Mouse (Mus musculus) lung, adult 18-20 months (tissue): Measurements from ENCODE around the gene Rbms3.

ENCODE experiments used
- DNase-seq, 2 experiments: peaks; one replicate each; pipeline ENCODE4 v3.0.0; 2022; ENCODE audit warnings: mixed read lengths in 2 of 2

The Rbms3 gene

GRCm38 (mm10) chr9:117250831-117251165 lies 378.9 kb downstream of the Rbms3 start:
- DNase-seq, result no peak

- no peak for DNase-seq
Observed at GRCm38 (mm10) chr9:117250036-117250830, 379.5 kb downstream of the Rbms3 start.

DNA sequence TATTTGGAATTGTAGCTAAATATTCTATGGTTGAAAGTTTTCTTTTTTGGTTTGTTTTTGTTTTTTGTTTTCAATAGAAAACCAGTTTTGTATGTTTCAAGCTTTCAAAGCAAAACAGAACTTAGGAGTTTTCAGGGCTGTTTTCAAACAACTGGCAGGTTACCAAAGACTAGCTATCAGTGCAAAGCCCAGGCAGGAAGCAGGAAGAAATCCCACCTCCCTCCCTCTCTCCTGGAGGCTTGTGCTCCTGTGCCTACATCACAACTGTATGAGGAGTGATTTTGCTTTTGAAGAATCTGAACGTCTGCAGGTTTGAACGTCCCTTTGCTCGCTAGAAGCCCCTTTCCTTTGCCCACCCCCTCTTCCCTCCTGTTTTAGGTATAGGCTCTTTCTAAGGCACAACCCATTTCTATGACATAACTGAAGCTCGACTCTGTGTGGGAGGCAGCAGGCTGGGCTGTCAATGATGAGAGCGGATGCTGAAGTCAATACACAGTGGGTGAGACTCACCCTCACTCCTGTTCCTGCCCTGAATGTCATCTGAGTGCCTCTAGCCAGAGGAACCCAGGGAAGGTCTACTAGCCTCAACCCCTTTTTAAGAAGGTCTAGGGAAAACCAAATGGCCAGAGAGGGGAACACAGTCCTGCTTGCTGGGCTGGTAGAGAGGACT lies 382.3 kb downstream of the Rbms3 start:
- no peak for DNase-seq

- DNase-seq, result no peak
Observed at GRCm38 (mm10) chr9:117246173-117246572, 383.5 kb downstream of the Rbms3 start.

- no peak for DNase-seq
Observed at GRCm38 (mm10) chr9:117243365-117243764, 386.3 kb downstream of the Rbms3 start.

DNA sequence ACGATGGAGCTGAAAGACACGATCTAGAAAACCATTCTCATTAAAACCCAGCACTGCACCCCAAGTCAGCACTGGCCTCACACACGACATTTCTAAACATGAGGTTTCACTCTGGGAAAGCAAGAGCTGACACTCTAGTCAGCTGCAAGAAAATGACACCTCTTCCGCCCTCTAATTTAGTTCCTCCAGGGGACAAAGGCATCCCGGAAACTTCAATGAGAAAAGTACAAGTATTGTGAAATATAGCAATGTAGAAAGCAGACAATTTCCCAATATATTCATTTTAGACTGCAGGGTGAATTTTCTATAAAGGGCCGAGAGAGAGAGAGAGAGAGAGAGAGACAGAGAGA lies 395.0 kb downstream of the Rbms3 start:
- DNase-seq, result peak; percentile 17 to 38

DNA sequence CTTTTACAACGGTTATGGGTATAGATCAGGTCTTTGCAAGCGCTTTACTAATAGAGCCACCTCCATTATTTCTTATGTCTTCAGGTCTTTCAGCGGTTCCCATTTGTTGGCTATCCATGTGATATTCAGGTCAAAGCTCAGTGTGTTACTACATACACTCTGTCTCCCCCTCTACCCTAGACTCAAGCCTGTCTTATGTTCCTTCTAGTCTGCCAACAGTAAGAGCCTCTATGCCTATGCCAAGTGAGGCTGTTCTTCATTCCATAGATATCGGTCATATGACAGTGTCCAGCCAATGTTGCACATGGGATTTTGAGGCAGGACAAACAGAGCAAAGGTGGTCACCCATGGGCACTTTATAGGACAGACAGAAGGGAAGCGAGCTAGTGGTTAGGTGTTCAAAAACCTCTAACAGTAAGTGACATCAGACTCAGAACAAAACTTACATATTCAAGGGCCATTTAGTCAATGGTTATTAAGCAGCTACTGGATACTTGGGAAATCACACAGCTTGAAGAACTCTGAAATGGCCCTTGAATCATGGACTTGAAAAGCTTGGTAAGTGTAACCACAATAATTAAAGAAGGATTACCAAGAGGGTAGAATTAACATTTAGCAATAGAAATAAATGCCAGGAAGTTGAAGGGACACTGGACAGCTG lies 395.5 kb downstream of the Rbms3 start:
- peak in 1 of 2 experiments; percentile 30 for DNase-seq

DNA sequence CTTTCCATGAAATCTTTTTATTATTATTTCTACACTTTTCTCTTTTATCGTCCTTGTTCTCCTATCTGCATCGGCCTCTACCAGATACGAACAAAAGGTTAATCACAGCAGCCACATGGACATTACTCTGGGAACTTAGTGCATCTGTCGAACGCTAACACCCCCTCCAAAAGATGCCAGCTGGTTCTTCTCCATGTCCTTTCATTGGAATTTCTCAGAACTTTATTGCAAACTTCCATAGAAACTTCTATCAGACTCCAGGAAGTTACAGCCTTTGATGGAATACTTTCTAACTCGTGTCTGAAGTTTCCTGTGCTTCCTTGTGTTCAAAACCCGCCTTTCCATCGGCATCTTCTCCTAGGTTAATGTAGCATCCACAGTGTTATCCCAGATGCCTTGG lies 407.0 kb downstream of the Rbms3 start:
- no peak for DNase-seq

DNA sequence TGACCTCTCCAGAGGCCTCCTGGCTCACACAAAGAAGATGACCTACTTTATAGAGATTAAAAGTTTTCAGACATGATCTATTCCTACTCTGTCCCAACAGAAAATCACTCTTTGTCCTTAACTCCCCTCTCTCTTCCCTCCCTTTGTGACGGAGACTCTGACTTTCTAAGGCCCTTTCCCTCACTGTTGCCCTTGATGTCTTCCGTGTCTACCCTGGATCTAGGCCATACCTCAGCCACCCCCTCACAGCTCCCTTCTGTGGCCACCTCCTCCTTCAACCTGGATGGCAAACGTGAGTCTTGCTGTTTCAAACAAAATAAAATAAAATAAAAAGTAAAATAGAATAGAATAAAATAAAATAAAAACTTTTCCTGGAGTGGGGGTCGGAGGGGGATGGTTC lies 408.2 kb downstream of the Rbms3 start:
- no peak for DNase-seq

GRCm38 (mm10) chr9:117216026-117216755 lies 413.5 kb downstream of the Rbms3 start:
- no peak for DNase-seq

DNA sequence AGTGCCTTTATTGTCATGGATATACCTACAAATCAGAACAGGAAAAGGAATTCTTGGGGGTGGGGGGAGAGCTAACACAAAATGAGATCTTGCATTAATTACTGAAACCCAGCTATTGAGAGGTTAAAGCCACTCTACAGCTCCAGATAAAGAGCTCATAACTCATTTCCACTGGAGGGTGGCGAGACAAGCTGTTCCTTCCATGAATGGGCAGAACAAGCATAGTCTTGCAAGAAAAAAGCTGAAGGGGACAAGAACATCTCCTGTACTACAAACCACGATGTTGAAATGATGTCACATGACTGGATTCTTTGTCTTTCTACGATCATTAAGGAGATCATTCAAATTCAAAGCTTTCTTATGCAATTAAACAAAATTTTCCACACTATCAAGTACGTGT lies 417.7 kb downstream of the Rbms3 start:
- DNase-seq, result no peak

- DNase-seq, result no peak
Observed at GRCm38 (mm10) chr9:117210344-117210743, 419.4 kb downstream of the Rbms3 start.

- no peak for DNase-seq
Observed at GRCm38 (mm10) chr9:117205395-117205794, 424.3 kb downstream of the Rbms3 start.

GRCm38 (mm10) chr9:117200067-117200658 lies 429.6 kb downstream of the Rbms3 start:
- DNase-seq, result no peak

DNA sequence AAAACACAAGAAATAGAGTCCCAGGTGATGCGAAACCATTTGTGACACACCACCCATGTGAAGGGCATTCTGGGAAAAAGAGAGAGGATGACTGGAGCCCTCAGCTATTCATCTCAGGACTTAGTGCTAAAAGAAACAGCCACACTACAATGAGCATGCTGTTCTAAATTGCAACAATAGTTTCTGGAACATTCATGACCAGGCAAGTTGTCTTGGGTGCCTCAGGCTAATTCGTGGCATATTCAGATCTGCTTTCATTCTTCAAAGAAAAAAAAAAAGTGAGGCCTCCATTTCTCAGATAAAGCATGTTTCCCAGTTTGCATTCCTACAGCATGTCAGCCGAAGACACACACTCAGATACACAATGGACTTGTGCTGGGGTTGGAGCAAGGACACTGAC lies 432.2 kb downstream of the Rbms3 start:
- no peak for DNase-seq

DNA sequence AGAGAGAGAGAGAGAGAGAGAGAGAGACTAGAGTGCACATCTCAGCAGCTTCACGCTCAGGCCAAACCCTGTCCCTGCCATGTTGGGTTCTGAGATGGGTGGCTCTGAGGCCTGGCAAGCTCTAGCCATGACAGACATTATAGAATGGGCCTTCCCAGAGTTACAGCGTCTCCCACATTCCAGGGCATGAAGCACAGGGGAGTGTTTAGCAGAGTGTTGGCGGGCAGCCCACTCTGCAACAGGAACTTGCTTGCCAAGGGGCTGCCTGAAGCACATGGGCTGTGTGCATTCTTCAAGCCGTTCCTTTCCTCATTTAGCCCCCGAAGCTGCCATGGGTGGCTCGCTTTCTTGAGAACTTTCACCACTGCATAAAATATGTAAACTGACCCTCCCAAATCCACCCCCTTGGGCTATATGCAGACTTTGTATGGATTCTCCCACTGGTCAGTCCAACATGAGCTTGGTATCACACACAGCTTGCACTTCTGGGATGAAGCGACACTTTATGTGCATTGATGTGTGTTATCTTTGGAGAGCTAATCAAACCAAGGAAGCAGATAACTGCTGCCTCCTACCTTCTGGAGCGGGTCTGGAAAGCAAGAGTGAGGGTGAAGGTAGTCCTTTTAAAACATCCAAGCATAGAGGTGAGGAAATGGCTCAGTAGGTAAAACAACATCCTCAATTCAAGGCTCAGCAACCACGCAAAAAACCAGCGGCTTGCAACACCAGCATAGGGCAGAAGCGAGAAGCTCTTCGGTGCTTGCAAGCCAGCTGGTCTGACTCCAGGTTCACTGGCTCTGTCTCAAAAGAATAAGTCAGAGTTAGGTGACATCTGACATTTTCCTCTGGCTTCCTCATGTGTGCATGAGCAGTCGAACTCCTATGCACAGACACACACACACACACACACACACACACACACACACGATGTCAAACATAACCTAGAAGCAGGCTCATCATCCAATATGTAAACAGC lies 436.9 kb downstream of the Rbms3 start:
- DNase-seq, result peak; percentile 70 to 77

DNA sequence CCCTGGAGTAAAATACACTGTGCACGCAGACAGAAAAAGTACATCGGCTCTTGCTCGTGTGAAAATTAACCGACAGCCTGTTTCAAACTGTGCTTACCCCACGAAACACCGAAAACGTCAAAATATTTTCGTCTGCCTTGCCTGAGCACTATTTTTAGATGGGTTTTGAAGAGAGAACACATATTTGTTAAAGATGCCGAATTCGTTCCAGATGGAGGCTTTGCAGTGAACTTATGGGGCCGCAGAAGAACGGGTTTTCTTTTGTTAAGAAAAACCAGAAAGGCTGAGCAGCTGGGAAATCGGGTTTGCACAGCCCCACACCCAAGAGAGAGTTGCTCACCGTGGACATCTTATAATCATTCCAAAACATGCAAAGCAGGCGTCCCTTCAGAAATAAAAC lies 437.6 kb downstream of the Rbms3 start:
- no peak for DNase-seq

DNA sequence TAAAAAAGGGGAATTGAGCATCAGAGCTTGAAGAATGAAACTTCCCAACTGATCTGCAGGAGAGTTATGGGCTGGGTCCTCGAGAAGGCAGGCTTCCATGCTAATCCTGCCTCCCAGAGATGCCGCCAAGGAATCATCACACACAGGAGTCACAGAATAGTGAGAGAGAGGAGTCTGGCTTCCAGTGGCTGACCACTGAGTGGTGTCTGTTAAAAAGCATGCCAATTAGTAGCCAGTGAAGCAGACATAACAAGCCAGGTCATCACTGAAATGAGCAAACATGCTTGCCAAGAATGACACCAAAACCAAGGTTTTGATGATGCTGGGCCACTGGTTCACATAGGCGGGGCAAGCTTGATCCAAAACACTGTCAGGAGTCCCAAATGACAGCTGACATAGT lies 441.3 kb downstream of the Rbms3 start:
- DNase-seq, result no peak

GRCm38 (mm10) chr9:117187116-117188034 lies 442.3 kb downstream of the Rbms3 start:
- DNase-seq, result no peak

DNA sequence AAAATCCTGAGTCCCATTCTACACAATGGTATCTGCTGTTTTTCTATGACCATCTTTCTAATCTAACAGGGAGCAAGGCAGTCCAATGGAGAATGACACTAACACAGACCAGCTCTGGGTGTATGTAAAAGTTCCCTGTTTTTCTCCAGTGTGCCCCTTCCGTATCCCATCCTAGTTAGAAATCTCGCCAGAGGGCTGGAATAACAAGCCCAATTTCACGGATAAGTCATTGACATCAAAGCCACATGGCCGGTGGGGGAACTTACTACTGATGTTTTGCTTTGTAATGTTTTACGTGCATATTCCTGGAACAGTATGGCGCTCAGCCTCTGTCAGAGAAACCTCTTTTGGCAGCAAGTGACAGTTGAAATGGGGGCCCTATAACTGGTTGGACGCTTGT lies 449.1 kb downstream of the Rbms3 start:
- DNase-seq, result no peak

- DNase-seq, result peak in 1 of 2 experiments; percentile 38
Observed at GRCm38 (mm10) chr9:117178366-117178765, 451.3 kb downstream of the Rbms3 start.
